Mouse (Mus musculus): ENCODE results near the gene Cacng3. TPM values are rescaled to one million over a fixed set of nuclear protein-coding genes. Genes with fewer than 3 reads are reported as not detected.

Gene Cacng3
- total RNA-seq, 2 experiments from 2014 or later, result 5.2 to 6.1 TPM

- no peak for DNase-seq (ENCODE audit: low spot score in 2 of 2)
These were observed 46.0 kb downstream of the Cacng3 start for GRCm38 (mm10) chr7:122716299-122716698.

GRCm38 (mm10) chr7:122718540-122718939, 48.2 kb downstream of the Cacng3 start:
- no peak for DNase-seq (ENCODE audit: low spot score in 2 of 2)

GRCm38 (mm10) chr7:122723358-122723876, 53.1 kb downstream of the Cacng3 start:
- DNase-seq (ENCODE audit: low spot score in 2 of 2), result no peak

DNA sequence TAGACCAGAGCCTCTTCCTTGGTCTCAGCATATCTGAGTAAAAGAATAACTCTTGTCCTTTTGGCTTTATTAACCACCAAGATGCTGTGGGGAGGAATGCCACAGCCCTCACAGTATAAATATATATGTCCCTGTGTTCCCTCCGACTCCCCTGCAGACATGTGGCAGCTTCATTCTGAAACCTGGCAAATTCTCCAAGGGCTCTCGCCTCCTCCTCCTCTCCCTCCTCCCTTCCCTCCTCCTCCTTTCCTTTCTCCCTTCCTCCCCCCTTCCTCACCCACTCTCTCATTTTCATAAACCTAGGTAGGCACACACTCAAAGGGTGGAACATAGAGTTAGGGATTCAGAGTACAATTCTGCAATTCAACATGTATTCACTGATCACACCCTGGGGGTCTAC, 56.1 kb downstream of the Cacng3 start:
- no peak for DNase-seq (ENCODE audit: low spot score in 2 of 2)

- DNase-seq (ENCODE audit: low spot score in 2 of 2), result no peak
These were observed 57.9 kb downstream of the Cacng3 start for GRCm38 (mm10) chr7:122728186-122728585.

DNA sequence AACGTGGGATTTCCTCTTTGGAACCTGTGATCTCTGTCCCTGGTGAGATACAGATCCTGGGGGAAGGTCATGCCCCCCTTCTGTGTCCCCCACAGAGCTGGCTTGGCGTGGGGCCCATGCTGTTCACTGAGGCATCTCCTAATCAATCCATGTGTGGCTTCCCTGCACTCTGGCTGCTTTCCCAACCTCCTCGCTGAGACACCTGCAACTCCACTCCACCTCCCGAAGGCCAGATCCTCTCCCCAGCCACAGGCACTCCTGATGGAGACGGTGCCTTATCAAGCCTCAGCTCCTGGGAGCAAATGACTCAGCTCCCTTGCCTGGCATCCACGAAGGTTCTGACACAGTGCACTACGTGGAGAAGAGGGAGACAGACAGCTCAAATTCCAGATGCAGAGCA, 58.6 kb downstream of the Cacng3 start:
- DNase-seq (ENCODE audit: low spot score in 2 of 2), result no peak

DNA sequence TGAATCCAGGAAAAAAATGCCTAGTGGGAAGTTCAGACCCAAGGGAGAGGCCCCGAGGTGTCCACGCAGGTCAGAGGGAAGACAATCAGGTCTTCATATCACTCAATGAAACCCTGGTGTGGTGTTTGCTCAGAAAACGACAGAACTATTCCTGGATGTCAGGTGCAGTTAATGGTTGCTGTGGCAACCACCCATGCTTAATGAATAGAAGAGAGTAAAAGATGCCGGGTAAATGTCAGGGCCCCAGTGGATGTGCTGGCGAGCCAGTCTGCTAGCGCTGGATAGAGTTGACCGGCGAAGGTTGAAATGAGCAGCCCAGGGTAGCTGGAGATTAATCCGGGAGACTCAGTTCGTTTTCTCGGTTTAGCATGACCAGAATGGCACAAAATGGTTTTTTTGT, 65.0 kb downstream of the Cacng3 start:
- no peak for DNase-seq (ENCODE audit: low spot score in 2 of 2)

- DNase-seq (ENCODE audit: low spot score in 2 of 2), result no peak
These were observed 68.2 kb downstream of the Cacng3 start for GRCm38 (mm10) chr7:122738541-122738940.

GRCm38 (mm10) chr7:122740663-122741062, 70.4 kb downstream of the Cacng3 start:
- DNase-seq (ENCODE audit: low spot score in 2 of 2), result no peak

GRCm38 (mm10) chr7:122755920-122756603, 85.8 kb downstream of the Cacng3 start:
- DNase-seq (ENCODE audit: low spot score in 2 of 2), result no peak

- no peak for DNase-seq (ENCODE audit: low spot score in 2 of 2)
These were observed 88.4 kb downstream of the Cacng3 start for GRCm38 (mm10) chr7:122758645-122759044.

- DNase-seq (ENCODE audit: low spot score in 2 of 2), result no peak
These were observed 94.2 kb downstream of the Cacng3 start for GRCm38 (mm10) chr7:122764506-122764905.

GRCm38 (mm10) chr7:122768292-122769020, 98.2 kb downstream of the Cacng3 start:
- DNase-seq (ENCODE audit: low spot score in 2 of 2), result no peak

DNA sequence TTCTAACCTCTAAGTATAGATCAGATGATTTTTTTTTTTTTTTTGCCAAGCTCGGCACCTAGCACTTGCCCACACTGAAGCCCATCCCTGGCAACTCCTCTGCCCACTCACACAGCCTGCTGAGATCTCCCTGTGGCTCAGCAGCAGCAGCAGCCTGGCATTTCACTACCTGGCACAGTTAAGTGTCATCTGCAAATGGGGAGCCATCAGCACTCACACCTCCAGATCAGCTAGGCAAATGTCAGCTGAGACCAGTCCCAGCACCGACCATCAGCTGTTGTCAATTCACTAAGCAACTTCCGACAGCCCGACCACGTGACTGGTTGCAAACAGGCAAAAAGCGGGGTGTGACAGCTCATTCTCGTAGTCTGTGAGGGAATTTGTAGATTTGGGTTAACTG, 109.3 kb downstream of the Cacng3 start:
- DNase-seq (ENCODE audit: low spot score in 2 of 2), result no peak

DNA sequence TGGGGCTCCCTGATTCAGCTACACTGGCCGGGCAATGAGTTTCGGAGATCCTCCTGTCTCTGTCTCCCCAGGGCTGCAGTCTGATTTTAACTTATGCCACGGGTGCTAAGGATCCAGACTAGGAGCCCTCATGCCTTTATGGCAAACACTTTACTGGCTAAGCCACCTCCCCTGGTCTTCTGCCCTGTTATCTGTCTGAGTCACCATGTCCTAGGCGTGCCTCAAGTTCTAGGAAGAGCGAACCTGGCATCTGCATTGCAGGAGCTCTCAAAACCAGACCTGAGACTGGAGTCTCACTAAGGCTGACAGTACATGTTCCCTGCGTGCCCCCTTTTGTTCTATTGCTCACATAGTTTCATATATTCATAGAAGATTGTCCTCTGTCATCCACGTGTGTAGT, 119.6 kb downstream of the Cacng3 start:
- no peak for DNase-seq (ENCODE audit: low spot score in 2 of 2)

DNA sequence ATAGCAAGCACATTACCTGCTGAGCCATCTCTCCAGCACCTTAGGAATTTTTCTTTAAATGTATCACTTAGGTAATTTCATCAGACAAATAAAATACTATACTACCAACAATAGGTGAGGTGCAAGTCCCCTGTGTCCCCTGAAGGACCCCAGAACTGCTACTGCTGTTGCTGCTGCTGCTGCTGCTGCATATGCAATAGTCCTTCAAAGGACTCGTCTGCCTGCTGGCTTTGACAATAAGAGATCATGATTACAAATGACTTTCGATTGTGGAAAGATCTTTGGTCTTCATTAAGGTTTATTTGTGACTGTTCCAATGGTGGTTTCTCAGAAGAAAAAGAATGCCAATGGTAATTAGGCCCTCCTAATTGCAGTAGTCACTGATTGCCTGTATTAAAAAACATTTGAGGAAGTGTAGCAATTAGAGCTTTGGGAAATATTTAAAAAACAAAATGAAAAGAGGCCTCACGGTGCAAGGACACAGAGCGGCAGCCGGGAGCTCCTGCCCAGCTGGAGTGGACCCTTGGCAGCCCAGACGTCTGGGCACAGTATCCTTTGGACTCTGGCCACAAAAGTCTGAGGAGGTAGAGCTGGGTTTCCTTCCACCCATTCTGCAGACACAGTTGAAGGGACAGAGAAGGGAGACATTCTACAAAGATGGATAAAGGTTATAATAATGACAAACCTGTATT, 123.5 kb downstream of the Cacng3 start:
- no peak for DNase-seq (ENCODE audit: low spot score in 2 of 2)

- DNase-seq (ENCODE audit: low spot score in 2 of 2), result no peak
These were observed 124.8 kb downstream of the Cacng3 start for GRCm38 (mm10) chr7:122795140-122795539.

DNA sequence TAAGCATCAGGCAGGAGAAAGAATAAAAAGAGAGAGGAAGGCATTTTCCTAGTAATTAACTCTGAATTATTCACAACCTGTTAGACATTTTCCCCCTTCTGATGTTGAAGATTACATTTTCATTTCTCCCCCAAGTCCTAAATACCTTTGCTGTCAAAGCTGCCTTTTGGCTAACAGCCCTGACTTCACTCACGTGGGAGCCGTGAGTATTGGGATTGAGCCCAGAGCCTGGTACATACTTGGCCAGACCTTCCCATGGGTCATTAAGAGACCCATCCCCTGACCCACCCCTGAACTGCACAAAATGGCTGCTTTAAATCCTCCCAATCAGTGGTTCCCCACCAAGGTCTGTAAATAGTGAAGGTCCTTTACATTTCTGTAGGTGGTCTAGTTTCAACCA, 130.5 kb downstream of the Cacng3 start:
- DNase-seq (ENCODE audit: low spot score in 2 of 2), result no peak

DNA sequence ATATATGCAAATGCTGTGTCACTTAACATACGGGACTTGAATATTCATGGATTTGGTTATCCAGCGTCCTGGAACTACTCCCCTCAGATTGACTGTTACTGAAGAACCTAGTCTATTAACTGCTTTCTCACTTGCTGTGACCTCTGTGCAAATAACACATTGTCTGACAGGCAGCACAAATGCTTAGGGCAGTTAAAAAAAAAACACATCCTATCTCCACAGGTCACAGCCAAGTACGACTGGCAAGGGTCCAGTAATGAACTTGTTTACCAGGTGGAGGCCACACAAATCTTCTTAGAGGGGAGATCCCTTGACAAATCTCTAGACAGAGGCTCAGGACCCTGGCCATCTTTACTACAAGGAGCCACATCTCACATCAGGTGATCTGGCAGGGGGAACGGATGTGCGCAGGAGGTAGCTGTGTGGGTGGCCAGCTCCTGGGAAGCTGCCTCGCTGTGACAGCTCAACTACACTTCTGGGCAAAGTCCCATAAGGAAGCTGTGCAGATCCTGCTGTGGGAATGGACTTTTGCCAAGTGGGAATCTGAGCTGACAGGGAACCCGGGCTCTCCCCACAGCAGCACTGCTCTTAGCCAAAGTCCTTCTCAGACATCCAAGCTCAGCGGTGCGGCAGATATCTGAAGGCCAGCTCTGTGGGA, 133.7 kb downstream of the Cacng3 start:
- no peak for DNase-seq (ENCODE audit: low spot score in 2 of 2)

DNA sequence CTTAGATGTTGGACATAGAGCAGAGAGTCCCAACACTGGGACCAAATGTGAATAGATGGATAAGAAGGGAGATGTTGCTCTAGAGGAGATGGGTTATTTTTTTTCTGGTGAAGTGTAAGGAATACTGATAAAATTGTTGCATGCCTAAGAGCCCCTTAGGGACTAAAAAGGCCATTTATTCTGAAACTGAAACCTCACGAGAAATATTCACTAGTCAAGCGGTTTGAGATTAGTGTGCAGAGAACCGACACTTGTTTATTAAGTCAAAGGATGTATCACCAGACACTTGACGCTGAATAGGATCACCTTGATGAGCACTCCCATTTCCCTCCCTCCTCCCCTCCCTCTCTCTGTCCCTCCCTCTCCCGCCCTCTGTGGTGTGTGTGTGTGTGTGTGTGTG, 136.2 kb downstream of the Cacng3 start:
- DNase-seq (ENCODE audit: low spot score in 2 of 2), result no peak

DNA sequence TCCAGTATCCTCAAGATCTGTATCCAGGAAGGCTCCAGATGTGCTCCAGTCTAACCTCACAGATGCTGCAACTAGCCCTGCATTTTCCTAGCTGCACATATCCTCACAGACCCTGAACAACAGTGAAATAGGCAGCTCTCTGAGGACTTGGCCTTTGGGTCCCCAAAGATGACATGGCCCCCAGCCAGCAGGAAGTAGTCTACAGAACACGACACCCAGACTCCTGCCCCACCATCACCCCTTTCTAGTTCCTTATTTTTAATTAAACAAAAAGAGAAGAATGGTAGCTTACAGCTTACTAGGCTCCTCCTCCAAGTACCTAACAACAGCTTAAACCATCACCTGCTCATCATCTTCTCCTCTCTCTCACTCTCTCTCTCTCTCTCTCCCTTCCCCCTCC, 143.4 kb downstream of the Cacng3 start:
- DNase-seq (ENCODE audit: low spot score in 2 of 2), result no peak

GRCm38 (mm10) chr7:122817565-122817964, 147.3 kb downstream of the Cacng3 start:
- no peak for DNase-seq (ENCODE audit: low spot score in 2 of 2)

Measured in adrenal gland, postnatal 4 days (tissue).